Mouse (Mus musculus): ENCODE data around the gene Cetn2.

Cetn2 gene

DNA sequence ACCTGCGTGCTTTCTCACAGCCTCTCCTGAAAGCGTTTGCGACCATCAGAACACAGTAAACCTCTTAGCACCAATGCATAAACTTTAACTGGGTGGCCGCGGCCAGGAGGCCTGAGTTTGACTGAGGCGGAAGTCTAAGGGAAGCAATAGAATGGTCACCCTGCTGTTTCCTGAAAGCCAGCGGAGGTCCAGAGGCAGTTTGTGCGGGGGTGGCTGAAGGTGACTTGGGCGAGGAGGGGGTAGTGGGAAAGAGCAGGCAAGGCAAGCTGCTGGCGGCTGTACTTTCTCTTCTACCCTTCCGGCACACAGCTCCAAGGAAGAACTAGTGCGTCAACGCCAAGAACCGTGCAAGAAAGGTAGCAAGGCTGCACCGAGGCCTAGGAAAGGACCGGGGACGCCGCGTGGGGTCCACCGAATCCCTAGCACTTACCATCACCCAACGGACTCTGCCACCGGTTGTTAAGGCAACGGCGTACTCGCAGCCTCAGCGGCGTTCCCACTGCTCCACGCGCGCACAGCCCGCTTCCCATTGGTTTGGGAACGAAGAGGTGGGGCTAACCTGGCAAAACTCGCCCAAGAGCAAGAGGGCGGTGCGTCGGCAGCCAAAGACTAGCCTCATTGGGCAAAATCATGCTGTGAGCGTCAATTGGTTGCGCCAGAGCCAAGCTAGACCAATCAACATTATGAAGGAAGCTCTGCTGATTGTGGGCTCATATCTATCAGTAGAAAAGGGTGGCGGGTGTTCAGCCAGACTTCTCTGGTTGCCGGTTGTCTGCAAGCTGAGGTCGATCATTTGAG, at the start of gene Cetn2, which contains the start of gene Nsdhl:
Cetn2 (minus strand) TSS at position 528 of the 798 bp plus-strand sequence.
Nsdhl (plus strand) TSS at position 674 of the 798 bp plus-strand sequence.
- peak; percentile 82 for DNase-seq

DNA sequence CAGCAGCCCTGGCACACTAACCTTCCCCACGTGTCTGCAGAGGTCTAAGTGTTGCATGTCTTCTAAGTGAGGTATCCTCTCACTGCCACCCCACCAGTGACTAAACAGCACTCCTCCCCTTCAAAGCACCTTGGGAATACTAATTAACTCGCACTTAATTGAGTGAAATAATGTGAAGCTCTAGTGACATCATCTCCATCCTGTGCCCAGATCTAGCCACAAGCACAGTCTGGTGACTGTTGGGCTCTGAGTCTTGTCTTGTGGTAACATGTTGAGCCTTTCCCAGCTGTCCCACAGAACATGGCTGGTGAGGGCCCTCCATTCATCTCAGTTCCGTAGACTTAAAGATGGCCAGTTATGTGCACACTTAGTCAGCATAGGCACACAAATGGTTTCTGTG, 44.5 kb upstream of the Cetn2 start:
- no peak for DNase-seq

DNA sequence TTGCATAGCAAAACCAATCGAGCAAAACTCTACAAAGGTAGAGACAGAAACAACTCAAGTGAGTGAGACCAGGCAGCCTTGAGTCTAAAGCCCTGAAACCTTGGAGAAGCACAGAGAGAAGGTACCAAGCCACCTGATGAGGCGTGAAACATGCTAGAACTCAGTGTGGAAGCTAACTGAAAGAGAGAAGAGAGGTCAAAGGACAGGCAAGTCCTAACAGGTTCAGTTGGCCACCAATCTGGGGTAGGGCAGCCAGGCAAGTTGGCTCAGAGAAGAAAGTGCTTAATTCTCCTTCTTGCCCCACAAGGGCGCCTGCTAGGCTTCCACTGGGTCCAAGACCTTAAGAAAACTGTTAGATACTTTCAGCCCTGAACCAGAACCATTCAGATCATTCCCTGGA, 43.3 kb upstream of the Cetn2 start:
- DNase-seq: no peak

DNA sequence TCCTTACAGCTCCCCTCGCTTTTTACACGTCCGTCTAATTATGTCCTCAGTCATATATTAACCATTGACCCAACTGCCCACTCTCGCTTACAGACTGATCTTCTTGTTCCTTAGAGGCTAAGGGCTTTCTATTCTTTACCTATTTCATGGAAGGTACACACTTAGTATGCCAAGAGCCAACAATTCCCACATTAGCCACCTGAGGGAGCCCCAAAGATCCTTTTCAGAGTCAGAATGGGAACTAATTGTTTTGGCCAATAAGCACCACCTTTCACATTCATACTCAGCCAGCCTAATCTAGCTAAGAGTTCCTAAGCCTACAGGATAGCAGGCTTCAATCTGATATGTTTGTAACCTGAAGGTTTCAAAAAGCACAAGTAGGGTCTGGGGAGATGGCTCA, 42.2 kb upstream of the Cetn2 start:
- peak; percentile 18 for DNase-seq

- DNase-seq: no peak
These were observed 38.3 kb upstream of the Cetn2 start for GRCm38 (mm10) chrX:72956486-72956885.

- DNase-seq: no peak
These were observed 35.3 kb upstream of the Cetn2 start for GRCm38 (mm10) chrX:72953464-72953863.

DNA sequence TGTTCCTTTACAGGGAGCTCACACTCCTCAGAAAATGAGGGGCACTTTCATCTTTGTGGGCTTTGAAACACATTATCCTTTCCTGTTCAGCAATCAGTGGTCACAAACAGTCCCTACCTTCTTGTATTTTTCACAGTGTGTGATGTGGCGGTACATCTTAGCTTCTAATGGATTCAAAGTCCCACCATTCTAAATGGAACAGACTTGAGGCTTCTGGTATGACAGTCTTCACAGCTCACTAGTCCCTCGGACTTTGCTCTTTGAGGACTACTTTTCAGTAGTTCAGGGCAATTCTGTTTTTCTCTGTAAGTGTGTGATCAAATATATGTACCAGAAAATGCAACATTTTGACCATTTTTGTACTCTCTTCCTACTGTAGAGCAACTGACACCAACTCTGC, 3.2 kb upstream of the Cetn2 start:
- DNase-seq: no peak

- no peak for DNase-seq
These were observed 460 bp upstream of the Cetn2 start for GRCm38 (mm10) chrX:72918682-72919059.

DNA sequence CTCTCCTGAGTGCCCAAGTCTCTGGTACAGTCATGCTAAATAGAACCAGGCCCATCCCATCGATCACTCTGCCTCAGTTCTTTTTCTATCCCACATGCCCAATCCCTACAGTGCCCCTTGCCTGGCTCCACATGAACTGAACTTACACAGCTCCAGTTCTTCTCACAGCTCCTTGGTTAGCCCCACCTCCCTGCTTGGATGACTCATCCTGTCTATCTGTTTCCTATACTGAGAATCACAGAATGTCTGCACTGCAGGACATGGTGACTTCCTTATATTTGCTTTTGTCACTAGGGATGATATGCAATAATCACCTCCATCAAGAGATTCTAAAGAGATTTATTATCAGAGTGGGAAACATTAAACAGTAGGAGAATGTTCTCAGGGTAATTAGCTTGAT, 6.6 kb downstream of the Cetn2 start:
- DNase-seq: no peak

DNA sequence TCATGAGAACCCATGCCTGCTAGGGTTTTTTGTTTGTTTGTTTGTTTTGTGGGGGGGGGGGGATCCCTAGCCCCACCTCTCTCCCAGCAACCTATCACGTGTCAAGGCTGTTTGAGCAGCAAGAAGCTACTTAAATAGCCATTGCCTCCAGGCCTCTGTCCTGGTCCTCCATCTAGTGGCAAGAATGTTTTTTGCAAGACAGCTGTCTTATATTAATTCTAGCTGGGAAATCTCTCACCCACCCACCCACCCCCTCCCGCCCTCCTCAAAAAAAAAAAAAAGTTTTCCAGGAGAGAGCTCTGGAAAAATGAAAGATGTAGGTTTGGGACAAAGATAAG, 9.8 kb downstream of the Cetn2 start:
- peak; percentile 12 for DNase-seq

GRCm38 (mm10) chrX:72907619-72908403, 10.4 kb downstream of the Cetn2 start:
- DNase-seq: no peak

GRCm38 (mm10) chrX:72902530-72902929, 15.7 kb downstream of the Cetn2 start:
- DNase-seq: no peak

DNA sequence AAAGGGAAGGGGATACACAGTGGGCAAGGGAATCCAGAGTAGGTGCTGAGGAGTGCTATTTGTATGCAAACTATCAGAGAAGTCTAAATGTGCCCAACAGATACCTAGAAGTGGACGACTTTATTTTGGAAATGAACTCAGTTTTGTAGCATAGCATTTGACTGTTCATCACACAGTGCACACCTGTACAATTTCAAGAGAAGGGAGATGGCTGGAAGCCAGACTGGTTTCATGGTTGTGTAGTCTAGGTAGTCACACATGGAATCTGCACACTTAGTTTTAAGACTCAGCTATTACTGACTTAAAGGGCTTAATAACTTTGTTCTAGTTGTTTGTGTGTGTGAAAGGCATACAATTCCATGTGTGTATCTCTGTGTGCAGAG, 22.2 kb downstream of the Cetn2 start:
- no peak for DNase-seq

- no peak for DNase-seq
These were observed 22.7 kb downstream of the Cetn2 start for GRCm38 (mm10) chrX:72895388-72896054.
